Mouse (Mus musculus) intestine, postnatal 0 days (tissue): ENCODE measurements around the gene Spire2. TPM values are rescaled to one million over a fixed set of nuclear protein-coding genes. Genes with fewer than 3 reads are reported as not detected.

Experiments used
- ATAC-seq: fragments of 200-750 bp; cut with Nextera tagmentation; 2 replicates; pipeline ENCODE4 v1.8.0; 2017; ENCODE audit warnings: mild to moderate bottlenecking, moderate TSS enrichment, moderate library complexity
- H3K27ac ChIP-seq: fragments of 300-500 bp; sonication (generic); 2 replicates; pipeline ENCODE4 v1.5.1; 2014; ENCODE audit warnings: mild to moderate bottlenecking, low read depth, low read length, moderate library complexity
- H3K27me3 ChIP-seq: fragments of 300-500 bp; sonication (generic); replicated peaks from 2 replicates; pipeline ENCODE4 v1.6.1; 2014; ENCODE audit warnings: low read length, mixed read lengths; ENCODE audit not compliant: control insufficient read depth, insufficient read depth
- H3K36me3 ChIP-seq: fragments of 300-500 bp; sonication (generic); 2 replicates; pipeline ENCODE4 v1.6.1; 2014; ENCODE audit warnings: mild to moderate bottlenecking, moderate library complexity; ENCODE audit not compliant: control insufficient read depth, insufficient read depth
- H3K4me1 ChIP-seq: fragments of 300-500 bp; sonication (generic); replicated peaks from 2 replicates; pipeline ENCODE4 v1.6.1; 2014; ENCODE audit warnings: antibody characterized with exemption, low read length, mixed read lengths; ENCODE audit not compliant: control insufficient read depth, insufficient read depth
- H3K4me2 ChIP-seq: fragments of 300-500 bp; sonication (generic); replicated peaks from 2 replicates; pipeline ENCODE4 v1.6.1; 2014; ENCODE audit warnings: low read depth, mild to moderate bottlenecking, moderate library complexity
- H3K4me3 ChIP-seq: fragments of 300-500 bp; sonication (generic); 2 replicates; pipeline ENCODE4 v1.5.1; 2014; ENCODE audit warnings: low read depth, low read length
- H3K9ac ChIP-seq: fragments of 300-500 bp; sonication (generic); 2 replicates; pipeline ENCODE4 v1.6.1; 2014; ENCODE audit warnings: mild to moderate bottlenecking, low read depth, low read length
- H3K9me3 ChIP-seq: fragments of 300-500 bp; sonication (generic); 2 replicates; pipeline ENCODE4 v1.6.1; 2016; ENCODE audit warnings: mixed run types; ENCODE audit not compliant: control insufficient read depth
- CTCF ChIP-seq: sonication (generic); IDR thresholded peaks from 2 replicates; pipeline ENCODE4 v1.5.1; 2016; ENCODE audit warnings: low read depth, mild to moderate bottlenecking, control low read depth, antibody characterized with exemption, moderate library complexity
- WGBS: fragments of 180-500 bp; shearing (Covaris S2); extraction: QIAGEN DNeasy Blood & Tissue Kit; methylation state at CpG from one replicate; pipeline ENCODE4 v1.1.7; 2014; 5-methylcytosine and 5-hydroxymethylcytosine counted together
- polyA plus RNA-seq: library from polyadenylated mRNA; unstranded; fragments of >200 nt; fragmentation: Nextera tagmentation; extraction: Ambion mirVana; gene quantifications from 2 replicates; pipeline ENCODE4 v1.2.1, GENCODE M21; 2015

Spire2 gene
- polyA plus RNA-seq, 1 experiment from 2014 or later = 2.5 TPM

DNA sequence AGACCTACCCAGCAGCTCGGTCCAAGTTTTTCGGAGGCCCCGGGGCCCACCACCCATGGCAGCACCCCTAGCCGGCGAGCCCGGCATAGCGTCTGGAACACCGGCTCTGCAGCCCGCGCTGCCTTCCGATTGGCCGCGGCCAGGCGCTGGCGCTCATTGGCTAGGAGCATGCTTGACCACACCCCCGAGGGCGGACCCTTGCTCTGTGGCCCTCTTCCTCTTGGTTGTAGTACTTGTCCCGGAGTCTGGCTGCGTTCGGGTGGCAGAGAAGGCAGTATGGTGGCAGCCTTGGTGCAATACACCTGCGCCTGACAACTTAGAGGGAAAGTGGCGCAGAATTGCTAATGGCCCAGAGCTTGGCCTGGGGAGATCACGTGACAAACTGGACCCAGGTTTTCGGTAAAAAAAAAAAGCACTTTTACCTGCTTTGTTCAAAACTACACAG is 14.0 kb upstream of the Spire2 start, which contains the start of gene Fanca:
Fanca (minus strand) TSS at position 110 of the 445 bp plus-strand sequence.
- Histone ChIP-seq H3K4me3 (peak within 1 kb of the TSS; percentile 64), H3K9ac (peak within 1 kb of the TSS; percentile 53), H3K4me2 (peak within 1 kb of the TSS; percentile 90), H3K4me1 (no peaks in the 10 kb centered on the region), H3K27me3 (no peaks in the 10 kb centered on the region), H3K36me3 (no peaks in the 10 kb centered on the region), H3K27ac (peak within 1 kb of the TSS; percentile 46; the same call in 1 of the 2 replicates), H3K9me3 (no peaks in the 10 kb centered on the region)
- WGBS = under 1% methylated on average over 24 of the region's 24 CpGs
- TF ChIP-seq CTCF = peak; percentile 57
- peak; percentile 97 for ATAC-seq

DNA sequence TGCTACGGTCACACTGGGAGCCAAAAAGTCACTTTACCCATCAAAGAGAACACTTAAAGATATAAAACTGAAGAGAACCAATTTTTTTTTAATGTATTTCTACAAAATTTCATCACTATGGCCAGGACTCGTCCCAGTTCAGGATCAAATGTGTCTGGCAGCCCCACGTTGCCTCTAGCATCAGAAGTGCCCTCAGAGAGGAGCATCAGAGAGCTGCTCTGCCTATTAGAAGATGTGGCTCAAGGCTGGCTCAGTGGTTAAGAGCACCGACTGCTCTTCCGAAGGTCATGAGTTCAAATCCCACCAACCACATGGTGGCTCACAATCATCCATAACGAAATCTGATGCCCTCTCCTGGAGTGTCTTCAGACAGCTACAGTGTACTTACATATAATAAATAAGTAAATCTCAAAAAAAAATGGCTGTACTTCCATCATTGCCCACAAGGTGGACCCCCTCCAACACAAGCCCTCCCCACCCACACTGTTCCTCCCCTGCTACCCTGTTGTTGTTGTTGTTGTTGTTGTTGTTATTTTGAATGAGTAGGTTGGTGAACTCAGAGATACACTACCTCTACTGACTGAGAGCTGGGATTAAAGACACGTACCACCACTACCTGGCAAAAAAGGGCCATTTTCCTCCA is 12.9 kb upstream of the Spire2 start:
- H3K9me3 ChIP-seq = no peaks in the 10 kb centered on the region
- no peak overlapping the region for H3K9ac ChIP-seq
- H3K4me1 ChIP-seq = no peaks in the 10 kb centered on the region
- ATAC-seq = no peak
- H3K4me2 ChIP-seq = no peak overlapping the region; the same call in 1 of the 2 replicates
- peak; percentile 83 for TF ChIP-seq CTCF
- H3K4me3 ChIP-seq = no peak overlapping the region
- H3K27ac ChIP-seq = no peak overlapping the region
- 31% methylated on average over 7 of the region's 7 CpGs for WGBS
- no peaks in the 10 kb centered on the region for H3K36me3 ChIP-seq
- no peaks in the 10 kb centered on the region for H3K27me3 ChIP-seq

DNA sequence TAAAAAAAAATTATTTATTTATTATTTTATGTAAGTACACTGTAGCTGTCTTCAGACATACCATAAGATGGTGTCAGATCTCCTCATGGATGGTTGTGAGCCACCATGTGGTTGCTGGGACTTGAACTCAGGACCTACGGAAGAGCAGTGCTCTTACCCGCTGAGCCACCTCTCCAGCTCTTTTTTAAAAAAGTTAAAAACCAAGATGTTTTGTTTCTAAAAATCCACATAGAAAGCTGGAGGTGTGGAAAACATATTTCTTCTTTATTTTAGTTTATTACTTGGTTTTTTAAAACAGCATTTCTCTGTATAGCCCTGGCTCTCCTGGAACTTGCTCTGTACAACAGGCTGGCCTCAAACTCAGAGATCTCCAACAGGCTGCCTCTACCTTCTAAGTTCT is 4.0 kb upstream of the Spire2 start:
- whole genome bisulfite sequencing = 96% methylated on average over 2 of the region's 2 CpGs
- ATAC-seq = no peak
- H3K27me3 ChIP-seq = no peaks in the 10 kb centered on the region
- no peak overlapping the region for H3K4me3 ChIP-seq
- H3K4me2 ChIP-seq = no peak overlapping the region
- no peaks in the 10 kb centered on the region for H3K36me3 ChIP-seq
- H3K9me3 ChIP-seq = no peaks in the 10 kb centered on the region
- H3K27ac ChIP-seq = no peak overlapping the region
- no peaks in the 10 kb centered on the region for H3K4me1 ChIP-seq
- H3K9ac ChIP-seq = no peak overlapping the region
- TF ChIP-seq CTCF = no peak

DNA sequence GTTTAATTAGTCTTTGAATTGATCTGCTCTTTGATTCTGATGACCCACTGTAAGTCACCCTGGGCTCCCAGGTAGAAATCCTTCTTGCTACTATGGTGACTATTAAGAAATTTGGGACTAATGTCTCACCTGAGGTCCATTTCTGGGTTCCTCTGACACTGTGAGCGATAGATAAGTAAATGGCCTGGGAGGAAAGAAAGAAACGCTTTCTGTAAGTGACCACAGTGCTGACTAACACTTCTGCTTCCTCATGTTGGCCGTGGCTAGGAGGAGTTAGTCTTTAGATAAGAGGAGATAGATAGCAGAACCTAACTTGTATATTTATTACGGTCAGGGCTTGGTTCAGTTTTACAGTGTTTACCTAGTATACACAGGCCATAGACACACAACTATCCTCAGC is 3.2 kb upstream of the Spire2 start:
- Histone ChIP-seq H3K9ac (no peak overlapping the region), H3K36me3 (no peaks in the 10 kb centered on the region), H3K27me3 (no peaks in the 10 kb centered on the region), H3K9me3 (no peaks in the 10 kb centered on the region), H3K27ac (no peak overlapping the region), H3K4me1 (no peaks in the 10 kb centered on the region), H3K4me3 (no peak overlapping the region), H3K4me2 (no peak overlapping the region)
- ATAC-seq = no peak
- no peak for TF ChIP-seq CTCF
- 35% methylated on average over 4 of the region's 4 CpGs for WGBS

DNA sequence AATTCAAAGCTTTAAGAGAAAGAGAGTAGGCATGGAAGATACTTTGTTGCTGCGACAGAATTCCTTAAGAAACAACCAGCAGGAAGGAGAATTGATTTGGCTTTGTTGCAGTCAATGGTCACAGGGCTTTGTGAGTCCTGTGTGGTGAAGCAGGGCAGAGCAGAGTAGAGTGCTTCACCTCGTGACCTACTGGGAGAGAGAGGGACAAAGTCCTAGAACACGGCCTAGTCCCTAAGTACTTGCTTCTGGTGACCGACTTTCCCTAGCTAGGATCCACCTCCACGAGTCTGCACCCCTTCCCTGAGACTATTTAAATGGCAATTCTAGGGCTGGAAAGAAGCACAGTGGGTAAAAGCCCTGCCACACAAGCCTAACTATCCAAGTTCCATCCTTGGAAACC is 2.6 kb upstream of the Spire2 start:
- H3K36me3 ChIP-seq = no peaks in the 10 kb centered on the region
- no peaks in the 10 kb centered on the region for H3K9me3 ChIP-seq
- H3K9ac ChIP-seq = no peak overlapping the region
- H3K4me1 ChIP-seq = no peaks in the 10 kb centered on the region
- H3K27ac ChIP-seq = no peak overlapping the region
- no peaks in the 10 kb centered on the region for H3K27me3 ChIP-seq
- no peak overlapping the region for H3K4me3 ChIP-seq
- TF ChIP-seq CTCF = no peak
- ATAC-seq = 0 out of 2 replicates have a peak, but pooled peaks have one; percentile 34
- WGBS = 51% methylated on average over 5 of the region's 5 CpGs
- no peak overlapping the region for H3K4me2 ChIP-seq

DNA sequence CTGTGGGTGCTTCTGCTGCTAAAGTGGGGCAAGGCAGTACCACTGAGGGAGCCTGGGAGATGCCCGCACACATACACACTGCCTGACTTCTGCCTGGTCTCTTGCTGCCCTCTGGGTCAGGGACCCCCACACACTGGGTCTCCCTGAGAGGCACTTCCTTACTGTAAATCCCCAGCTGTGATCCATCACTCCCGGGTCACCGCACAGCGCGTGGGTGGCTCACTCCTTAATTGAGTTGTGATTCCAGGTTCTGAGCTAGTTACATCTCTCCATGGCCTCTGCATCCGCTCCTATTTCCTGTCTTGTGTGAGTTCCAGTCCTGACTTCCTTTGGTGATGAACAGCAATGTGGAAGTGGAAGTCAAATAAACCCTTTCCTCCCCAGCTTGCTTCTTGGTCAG is 1.8 kb upstream of the Spire2 start:
- no peak overlapping the region for H3K4me3 ChIP-seq

More for the DNA sequence above, 1.8 kb upstream of the Spire2 start:
- H3K27ac ChIP-seq = no peak overlapping the region
- H3K4me1 ChIP-seq = no peaks in the 10 kb centered on the region
- H3K9me3 ChIP-seq = no peaks in the 10 kb centered on the region
- no peak for ATAC-seq
- no peak for TF ChIP-seq CTCF
- H3K36me3 ChIP-seq = no peaks in the 10 kb centered on the region
- H3K4me2 ChIP-seq = no peak overlapping the region
- H3K9ac ChIP-seq = no peak overlapping the region
- 76% methylated on average over 6 of the region's 6 CpGs for WGBS
- peaks cover 5% of the 10 kb centered on the region; the same call in 1 of the 2 replicates for H3K27me3 ChIP-seq
